Mouse (Mus musculus) olfactory bulb, adult 2 months (tissue): ENCODE results near the gene Tinagl1.

Experiments used
- CTCF ChIP-seq: fragments of 200-500 bp; IDR thresholded peaks from 2 replicates; pipeline ENCODE4 v1.5.1; 2012; ENCODE audit warnings: low read depth, mild to moderate bottlenecking, low read length, moderate library complexity; ENCODE audit not compliant: insufficient read depth
- POLR2A ChIP-seq: fragments of 200-500 bp; IDR thresholded peaks from 2 replicates; pipeline ENCODE4 v1.6.1; 2012; ENCODE audit warnings: mild to moderate bottlenecking, low read depth, low read length, moderate library complexity; ENCODE audit not compliant: insufficient read depth

GRCm38 (mm10) chr4:130224071-130224470 is 49.1 kb upstream of the Tinagl1 start:
- TF ChIP-seq CTCF, result no peak
- no peak for TF ChIP-seq POLR2A
